Mouse (Mus musculus): ENCODE data around the gene Ttc9. TPM values are rescaled to one million over a fixed set of nuclear protein-coding genes. Genes with fewer than 3 reads are reported as not detected.

Ttc9 gene
- 1 to 10 TPM; 2.3 to 2.5 TPM for total RNA-seq (2021)
- long read RNA-seq, experiment 1, partial matches to known transcripts: 0 of 3 reads
- long read RNA-seq, experiment 1, other reads (novel, unspliced or antisense): 0 of 3 reads
- long read RNA-seq, experiment 2, partial matches to known transcripts: 0 of 1 reads
- long read RNA-seq, experiment 2, other reads (novel, unspliced or antisense): 0 of 1 reads

GRCm38 (mm10) chr12:81630915-81631660 is at the start of gene Ttc9:
Gene Ttc9 (plus strand): TSS chr12:81631249.
- peak; percentile 26 to 31 for DNase-seq

- peak; percentile 95 to 96 for DNase-seq
These were observed 36.0 kb upstream of the Ttc9 start, which contains the start of gene Med6 for GRCm38 (mm10) chr12:81594902-81595671. Gene Med6 (minus strand): TSS chr12:81595008.

- DNase-seq: no peak
These were observed 34.3 kb upstream of the Ttc9 start for GRCm38 (mm10) chr12:81596547-81597262.

- no peak for DNase-seq
These were observed 25.9 kb upstream of the Ttc9 start for GRCm38 (mm10) chr12:81604995-81605784.

GRCm38 (mm10) chr12:81609445-81609844 is 21.6 kb upstream of the Ttc9 start:
- no peak for DNase-seq

- DNase-seq: no peak
These were observed 15.2 kb upstream of the Ttc9 start for GRCm38 (mm10) chr12:81615807-81616206.

- no peak for DNase-seq
These were observed 14.1 kb upstream of the Ttc9 start for GRCm38 (mm10) chr12:81616980-81617379.

GRCm38 (mm10) chr12:81619302-81619701 is 11.7 kb upstream of the Ttc9 start:
- peak; percentile 63 to 88 for DNase-seq

- DNase-seq: no peak
These were observed 7.7 kb upstream of the Ttc9 start for GRCm38 (mm10) chr12:81623377-81623776.

- no peak for DNase-seq
These were observed 4.7 kb upstream of the Ttc9 start for GRCm38 (mm10) chr12:81626226-81626861.

GRCm38 (mm10) chr12:81627426-81627825 is 3.6 kb upstream of the Ttc9 start:
- no peak for DNase-seq

- no peak for DNase-seq
These were observed 3.0 kb upstream of the Ttc9 start for GRCm38 (mm10) chr12:81628091-81628490.

- DNase-seq: peak; percentile 11 to 12
These were observed 532 bp upstream of the Ttc9 start for GRCm38 (mm10) chr12:81630520-81630914.

GRCm38 (mm10) chr12:81631661-81632401 is 782 bp downstream of the Ttc9 start:
- peak in 1 of 2 experiments; percentile 22 for DNase-seq

GRCm38 (mm10) chr12:81633246-81633645 is 2.2 kb downstream of the Ttc9 start:
- DNase-seq: no peak

GRCm38 (mm10) chr12:81640656-81641055 is 9.6 kb downstream of the Ttc9 start:
- DNase-seq: no peak

- no peak for DNase-seq
These were observed 11.5 kb downstream of the Ttc9 start for GRCm38 (mm10) chr12:81642361-81643082.

GRCm38 (mm10) chr12:81646811-81647210 is 15.8 kb downstream of the Ttc9 start:
- DNase-seq: no peak

- peak; percentile 43 to 62 for DNase-seq
These were observed 22.3 kb downstream of the Ttc9 start for GRCm38 (mm10) chr12:81653344-81653743.

Data from heart, adult 18-20 months (tissue).